Mouse (Mus musculus): Measurements from ENCODE around the gene Sh3bgrl2. TPM values are rescaled to one million over a fixed set of nuclear protein-coding genes. Genes with fewer than 3 reads are reported as not detected.

The Sh3bgrl2 gene
- polyA plus RNA-seq, 1 experiment, result 7.3 TPM

GRCm38 (mm10) chr9:83569898-83570297 is 21.8 kb downstream of the Sh3bgrl2 start:
- H3K4me1 ChIP-seq (ENCODE audit: control insufficient read depth, insufficient read depth, low read length), result peaks cover 2% of the 10 kb centered on the region; the same call in 1 of the 2 replicates
- TF ChIP-seq POLR2A (IDR thresholded peaks at IDR 0.05; ENCODE audit: borderline replicate concordance, extremely low read depth, low read depth, low read length), result no peak
- no peak for TF ChIP-seq CTCF (IDR thresholded peaks at IDR 0.05; ENCODE audit: insufficient read depth, low read length)
- 53% methylated on average over 7 of the region's 7 CpGs for WGBS

GRCm38 (mm10) chr9:83571315-83571714 is 23.2 kb downstream of the Sh3bgrl2 start:
- TF ChIP-seq POLR2A (IDR thresholded peaks at IDR 0.05; ENCODE audit: borderline replicate concordance, extremely low read depth, low read depth, low read length) (no peak), CTCF (IDR thresholded peaks at IDR 0.05; ENCODE audit: insufficient read depth, low read length) (no peak)

More at GRCm38 (mm10) chr9:83569898-83570297, 21.8 kb downstream of the Sh3bgrl2 start:
- H3K4me3 ChIP-seq (replicated peaks; ENCODE audit: extremely low read depth, low read depth, low read length), result no peak overlapping the region
- no peak for DNase-seq

GRCm38 (mm10) chr9:83572326-83572725 is 24.2 kb downstream of the Sh3bgrl2 start:
- Histone ChIP-seq H3K4me1 (ENCODE audit: control insufficient read depth, insufficient read depth, low read length) (peaks cover 2% of the 10 kb centered on the region; the same call in 1 of the 2 replicates), H3K4me3 (replicated peaks; ENCODE audit: extremely low read depth, low read depth, low read length) (no peak overlapping the region)
- no peak for DNase-seq
- no peak for TF ChIP-seq POLR2A (IDR thresholded peaks at IDR 0.05; ENCODE audit: borderline replicate concordance, extremely low read depth, low read depth, low read length)
- TF ChIP-seq CTCF (IDR thresholded peaks at IDR 0.05; ENCODE audit: insufficient read depth, low read length), result no peak
- 87% methylated on average over 2 of the region's 2 CpGs for WGBS

More at GRCm38 (mm10) chr9:83571315-83571714, 23.2 kb downstream of the Sh3bgrl2 start:
- no peak for DNase-seq
- H3K4me1 ChIP-seq (ENCODE audit: control insufficient read depth, insufficient read depth, low read length), result peaks cover 2% of the 10 kb centered on the region; the same call in 1 of the 2 replicates
- 79% methylated on average over 3 of the region's 3 CpGs for WGBS
- H3K4me3 ChIP-seq (replicated peaks; ENCODE audit: extremely low read depth, low read depth, low read length), result no peak overlapping the region

GRCm38 (mm10) chr9:83572870-83573269 is 24.7 kb downstream of the Sh3bgrl2 start:
- peaks cover 2% of the 10 kb centered on the region; the same call in 1 of the 2 replicates for H3K4me1 ChIP-seq (ENCODE audit: control insufficient read depth, insufficient read depth, low read length)
- DNase-seq, result no peak
- 42% methylated on average over 2 of the region's 2 CpGs for WGBS

GRCm38 (mm10) chr9:83573588-83573987 is 25.5 kb downstream of the Sh3bgrl2 start:
- no peak for DNase-seq
- WGBS, result 41% methylated on average over 2 of the region's 2 CpGs
- H3K4me1 ChIP-seq (ENCODE audit: control insufficient read depth, insufficient read depth, low read length), result peaks cover 2% of the 10 kb centered on the region; the same call in 1 of the 2 replicates
- no peak overlapping the region for H3K4me3 ChIP-seq (replicated peaks; ENCODE audit: extremely low read depth, low read depth, low read length)
- no peak for TF ChIP-seq CTCF (IDR thresholded peaks at IDR 0.05; ENCODE audit: insufficient read depth, low read length)
- TF ChIP-seq POLR2A (IDR thresholded peaks at IDR 0.05; ENCODE audit: borderline replicate concordance, extremely low read depth, low read depth, low read length), result no peak

More at GRCm38 (mm10) chr9:83572870-83573269, 24.7 kb downstream of the Sh3bgrl2 start:
- TF ChIP-seq POLR2A (IDR thresholded peaks at IDR 0.05; ENCODE audit: borderline replicate concordance, extremely low read depth, low read depth, low read length) (no peak), CTCF (IDR thresholded peaks at IDR 0.05; ENCODE audit: insufficient read depth, low read length) (no peak)
- H3K4me3 ChIP-seq (replicated peaks; ENCODE audit: extremely low read depth, low read depth, low read length), result no peak overlapping the region

- Histone ChIP-seq H3K4me3 (replicated peaks; ENCODE audit: extremely low read depth, low read depth, low read length) (no peak overlapping the region), H3K4me1 (ENCODE audit: control insufficient read depth, insufficient read depth, low read length) (peaks cover 2% of the 10 kb centered on the region; the same call in 1 of the 2 replicates)
- DNase-seq, result no peak
- 83% methylated on average over 4 of the region's 4 CpGs for WGBS
- TF ChIP-seq CTCF (IDR thresholded peaks at IDR 0.05; ENCODE audit: insufficient read depth, low read length) (no peak), POLR2A (IDR thresholded peaks at IDR 0.05; ENCODE audit: borderline replicate concordance, extremely low read depth, low read depth, low read length) (no peak)
These were observed 27.3 kb downstream of the Sh3bgrl2 start for GRCm38 (mm10) chr9:83575403-83575802.

- 43% methylated on average over 7 of the region's 7 CpGs for WGBS
- H3K4me3 ChIP-seq (replicated peaks; ENCODE audit: extremely low read depth, low read depth, low read length), result no peak overlapping the region
These were observed 28.0 kb downstream of the Sh3bgrl2 start for GRCm38 (mm10) chr9:83576018-83576688.

GRCm38 (mm10) chr9:83576689-83577057 is 28.5 kb downstream of the Sh3bgrl2 start:
- TF ChIP-seq CTCF (IDR thresholded peaks at IDR 0.05; ENCODE audit: insufficient read depth, low read length), result peak; percentile 69
- TF ChIP-seq POLR2A (IDR thresholded peaks at IDR 0.05; ENCODE audit: borderline replicate concordance, extremely low read depth, low read depth, low read length), result no peak
- Histone ChIP-seq H3K4me1 (ENCODE audit: control insufficient read depth, insufficient read depth, low read length) (peaks cover 2% of the 10 kb centered on the region; the same call in 1 of the 2 replicates), H3K4me3 (replicated peaks; ENCODE audit: extremely low read depth, low read depth, low read length) (no peak overlapping the region)
- no peak for DNase-seq
- WGBS, result 35% methylated on average over 3 of the region's 3 CpGs

More at GRCm38 (mm10) chr9:83576018-83576688, 28.0 kb downstream of the Sh3bgrl2 start:
- TF ChIP-seq CTCF (IDR thresholded peaks at IDR 0.05; ENCODE audit: insufficient read depth, low read length) (no peak), POLR2A (IDR thresholded peaks at IDR 0.05; ENCODE audit: borderline replicate concordance, extremely low read depth, low read depth, low read length) (no peak)
- H3K4me1 ChIP-seq (ENCODE audit: control insufficient read depth, insufficient read depth, low read length), result peaks cover 2% of the 10 kb centered on the region; the same call in 1 of the 2 replicates
- DNase-seq, result no peak

GRCm38 (mm10) chr9:83577260-83577659 is 29.1 kb downstream of the Sh3bgrl2 start:
- DNase-seq, result no peak
- Histone ChIP-seq H3K4me1 (ENCODE audit: control insufficient read depth, insufficient read depth, low read length) (peaks cover 2% of the 10 kb centered on the region; the same call in 1 of the 2 replicates), H3K4me3 (replicated peaks; ENCODE audit: extremely low read depth, low read depth, low read length) (no peak overlapping the region)
- TF ChIP-seq CTCF (IDR thresholded peaks at IDR 0.05; ENCODE audit: insufficient read depth, low read length), result no peak
- WGBS, result 83% methylated on average over 7 of the region's 7 CpGs

- DNase-seq, result no peak
- WGBS, result 83% methylated on average over 4 of the region's 4 CpGs
- H3K4me1 ChIP-seq (ENCODE audit: control insufficient read depth, insufficient read depth, low read length), result no peaks in the 10 kb centered on the region
- TF ChIP-seq CTCF (IDR thresholded peaks at IDR 0.05; ENCODE audit: insufficient read depth, low read length), result no peak
- H3K4me3 ChIP-seq (replicated peaks; ENCODE audit: extremely low read depth, low read depth, low read length), result no peak overlapping the region
These were observed 30.9 kb downstream of the Sh3bgrl2 start for GRCm38 (mm10) chr9:83579049-83579448.

All from lung, adult 2 months (tissue).